In genomic region chr16:95600572-95601218, GRCm38 (mm10) we compare ENCODE assay signal across 15 mouse cellular contexts. TPM values are rescaled to one million over a fixed set of nuclear protein-coding genes. Genes with fewer than 3 reads are reported as not detected.
DNase-seq lines count a peak whose midpoint lies in the region; ATAC-seq and TF ChIP-seq lines count a peak whose summit lies in the region.
"Had no signal": no experiment of that assay in that cellular context is flagged by ENCODE, and none has a peak within 500 bp of the region (broad histone marks: within the 10 kb centered on the region; RNA-seq: fewer than 3 reads in every experiment).

No protein-coding gene starts in this region.

- DNase-seq in limb, embryonic 10.5 days (ENCODE audit: low spot score): no peak
- peak; percentile 31 for DNase-seq in embryonic facial prominence, embryonic 14.5 days (ENCODE audit: low spot score)
- DNase-seq in hindbrain, embryonic 14.5 days (ENCODE audit: low spot score): no peak
- DNase-seq in thymus, adult 2 months: no peak
- DNase-seq in adrenal gland, postnatal 25 days: no peak
- no peak for DNase-seq in adrenal gland, postnatal 36 days
- DNase-seq: cerebellum, postnatal 25 days; gastrocnemius, adult 2 months; lung, postnatal 4 days; thymus, postnatal 14 days had no signal

- WGBS in limb, embryonic 12.5 days: 73% methylated on average over 19 of the region's 19 CpGs
- WGBS in limb, embryonic 10.5 days: 87% methylated on average over 19 of the region's 19 CpGs
- 77% methylated on average over 17 of the region's 19 CpGs for WGBS in embryonic facial prominence, embryonic 14.5 days
- WGBS in hindbrain, embryonic 14.5 days: 45% methylated on average over 19 of the region's 19 CpGs
- 32% methylated on average over 19 of the region's 19 CpGs for WGBS in neural tube, embryonic 14.5 days
- WGBS in thymus, adult 2 months: 52% methylated on average over 19 of the region's 19 CpGs

- no peak overlapping the region for H3K4me2 ChIP-seq in limb, embryonic 12.5 days
- no peak overlapping the region for H3K4me2 ChIP-seq in embryonic facial prominence, embryonic 14.5 days (ENCODE audit: low read depth, low read length)
- peak overlapping the region; percentile 27 for H3K4me2 ChIP-seq in hindbrain, embryonic 14.5 days (replicated peaks)
- peak overlapping the region; percentile 23; the same call in 1 of the 2 replicates for H3K4me2 ChIP-seq in neural tube, embryonic 14.5 days (ENCODE audit: low read depth, low read length)
- H3K4me2 ChIP-seq: embryonic facial prominence, embryonic 15.5 days; kidney, embryonic 15.5 days had no signal

- no peaks in the 10 kb centered on the region for H3K9me3 ChIP-seq in limb, embryonic 12.5 days
- no peaks in the 10 kb centered on the region for H3K9me3 ChIP-seq in limb, embryonic 10.5 days (replicated peaks)
- no peaks in the 10 kb centered on the region for H3K9me3 ChIP-seq in embryonic facial prominence, embryonic 14.5 days (ENCODE audit: control insufficient read depth, low read length)
- no peaks in the 10 kb centered on the region for H3K9me3 ChIP-seq in hindbrain, embryonic 14.5 days (ENCODE audit: control insufficient read depth, low read length)
- H3K9me3 ChIP-seq in neural tube, embryonic 14.5 days (ENCODE audit: control insufficient read depth, low read length): no peaks in the 10 kb centered on the region
- H3K9me3 ChIP-seq: embryonic facial prominence, embryonic 15.5 days; kidney, embryonic 15.5 days had no signal

- TF ChIP-seq POLR2A in thymus, adult 2 months (IDR thresholded peaks at IDR 0.05; ENCODE audit: control insufficient read depth, extremely low read depth, insufficient read depth, low read length, poor library complexity): no peak

- H3K4me1 ChIP-seq in limb, embryonic 12.5 days (replicated peaks): peaks cover 36% of the 10 kb centered on the region
- peaks cover 32% of the 10 kb centered on the region for H3K4me1 ChIP-seq in limb, embryonic 10.5 days
- peaks cover 20% of the 10 kb centered on the region for H3K4me1 ChIP-seq in embryonic facial prominence, embryonic 14.5 days (ENCODE audit: control insufficient read depth, insufficient read depth, low read length)
- H3K4me1 ChIP-seq in hindbrain, embryonic 14.5 days (replicated peaks; ENCODE audit: control insufficient read depth, insufficient read depth, low read length): 0 out of 2 replicates have a peak, but pooled peaks cover 12% of the 10 kb centered on the region
- H3K4me1 ChIP-seq in neural tube, embryonic 14.5 days (ENCODE audit: control insufficient read depth, insufficient read depth, low read length): no peaks in the 10 kb centered on the region
- 0 out of 2 replicates have a peak, but pooled peaks cover 3% of the 10 kb centered on the region for H3K4me1 ChIP-seq in thymus, adult 2 months (replicated peaks; ENCODE audit: control insufficient read depth, insufficient read depth, low read length)

- H3K36me3 ChIP-seq in limb, embryonic 12.5 days: no peaks in the 10 kb centered on the region
- H3K36me3 ChIP-seq in limb, embryonic 10.5 days: no peaks in the 10 kb centered on the region
- H3K36me3 ChIP-seq in embryonic facial prominence, embryonic 14.5 days (ENCODE audit: control insufficient read depth, insufficient read depth, low read length): no peaks in the 10 kb centered on the region
- no peaks in the 10 kb centered on the region for H3K36me3 ChIP-seq in hindbrain, embryonic 14.5 days (replicated peaks; ENCODE audit: control insufficient read depth, insufficient read depth)
- no peaks in the 10 kb centered on the region for H3K36me3 ChIP-seq in neural tube, embryonic 14.5 days (ENCODE audit: control insufficient read depth, insufficient read depth, low read length)
- no peaks in the 10 kb centered on the region for H3K36me3 ChIP-seq in thymus, adult 2 months (ENCODE audit: control insufficient read depth, insufficient read depth, low read length)
- H3K36me3 ChIP-seq: embryonic facial prominence, embryonic 15.5 days; kidney, embryonic 15.5 days had no signal

- no peak for ATAC-seq in limb, embryonic 12.5 days (ENCODE audit: insufficient number of reproducible peaks, insufficient read depth, low FRiP score, low TSS enrichment, low read depth)
- ATAC-seq in embryonic facial prominence, embryonic 14.5 days (ENCODE audit: low read depth): 0 out of 2 replicates have a peak, but pooled peaks have one; percentile 20
- peak; percentile 22; the same call in 1 of the 2 replicates for ATAC-seq in hindbrain, embryonic 14.5 days (ENCODE audit: low FRiP score)
- peak; percentile 70; the same call in 1 of the 2 replicates for ATAC-seq in neural tube, embryonic 14.5 days (ENCODE audit: low read depth)

- H3K4me3 ChIP-seq in limb, embryonic 12.5 days (replicated peaks): no peak overlapping the region
- H3K4me3 ChIP-seq in limb, embryonic 10.5 days: no peak overlapping the region
- no peak overlapping the region for H3K4me3 ChIP-seq in embryonic facial prominence, embryonic 14.5 days (ENCODE audit: low read depth, low read length)
- peak overlapping the region; percentile 20 for H3K4me3 ChIP-seq in hindbrain, embryonic 14.5 days (replicated peaks; ENCODE audit: low read length)
- no peak overlapping the region for H3K4me3 ChIP-seq in neural tube, embryonic 14.5 days (ENCODE audit: low read depth, low read length)
- H3K4me3 ChIP-seq in thymus, adult 2 months (ENCODE audit: control insufficient read depth, insufficient read depth, low read length): no peak overlapping the region
- H3K4me3 ChIP-seq: embryonic facial prominence, embryonic 15.5 days; gastrocnemius, adult 2 months; kidney, embryonic 15.5 days; myocyte had no signal

- no peaks in the 10 kb centered on the region for H3K27me3 ChIP-seq in limb, embryonic 12.5 days
- no peaks in the 10 kb centered on the region for H3K27me3 ChIP-seq in limb, embryonic 10.5 days (ENCODE audit: low read depth, poor library complexity, severe bottlenecking)
- H3K27me3 ChIP-seq in embryonic facial prominence, embryonic 14.5 days (replicated peaks; ENCODE audit: control insufficient read depth, insufficient read depth, low read length): no peaks in the 10 kb centered on the region
- no peaks in the 10 kb centered on the region for H3K27me3 ChIP-seq in hindbrain, embryonic 14.5 days (ENCODE audit: control insufficient read depth, insufficient read depth, low read length)
- no peaks in the 10 kb centered on the region for H3K27me3 ChIP-seq in neural tube, embryonic 14.5 days (ENCODE audit: control insufficient read depth, insufficient read depth, low read length)
- H3K27me3 ChIP-seq in thymus, adult 2 months (ENCODE audit: control insufficient read depth, insufficient read depth, low read length): no peaks in the 10 kb centered on the region
- H3K27me3 ChIP-seq: kidney, embryonic 15.5 days had no signal

- no peak overlapping the region for H3K9ac ChIP-seq in limb, embryonic 12.5 days (replicated peaks)
- no peak overlapping the region for H3K9ac ChIP-seq in embryonic facial prominence, embryonic 14.5 days (ENCODE audit: low read depth, low read length)
- peak overlapping the region; percentile 16; the same call in 1 of the 2 replicates for H3K9ac ChIP-seq in hindbrain, embryonic 14.5 days
- no peak overlapping the region for H3K9ac ChIP-seq in neural tube, embryonic 14.5 days (replicated peaks; ENCODE audit: low read depth, low read length)
- H3K9ac ChIP-seq: embryonic facial prominence, embryonic 15.5 days; kidney, embryonic 15.5 days had no signal

- no peak for TF ChIP-seq CTCF in thymus, adult 2 months (IDR thresholded peaks at IDR 0.05; ENCODE audit: borderline replicate concordance, control insufficient read depth, extremely low read depth, insufficient read depth, low read length, poor library complexity)

- peak overlapping the region; percentile 31; the same call in 1 of the 2 replicates for H3K27ac ChIP-seq in limb, embryonic 12.5 days
- no peak overlapping the region for H3K27ac ChIP-seq in limb, embryonic 10.5 days
- no peak overlapping the region; the same call in 1 of the 2 replicates for H3K27ac ChIP-seq in embryonic facial prominence, embryonic 14.5 days (replicated peaks; ENCODE audit: low read depth, low read length)
- H3K27ac ChIP-seq in hindbrain, embryonic 14.5 days: peak overlapping the region; percentile 32; the same call in 1 of the 2 replicates
- H3K27ac ChIP-seq in neural tube, embryonic 14.5 days (ENCODE audit: low read depth, low read length): peak overlapping the region; percentile 22; the same call in 1 of the 2 replicates
- no peak overlapping the region for H3K27ac ChIP-seq in thymus, adult 2 months (ENCODE audit: control insufficient read depth, insufficient read depth, low read length)
- H3K27ac ChIP-seq: embryonic facial prominence, embryonic 15.5 days; gastrocnemius, adult 2 months; kidney, embryonic 15.5 days had no signal

RNA-seq across cellular contexts. Expression of gene Erg, which starts 14.3 kb away (rescaled TPM):
- 17.3 and 20.2 TPM in 2 replicates for polyA plus RNA-seq in limb, embryonic 12.5 days (2016; fragmentation: Nextera tagmentation; extraction: Ambion mirVana)
- 6.1 and 6.8 TPM in 2 replicates for polyA plus RNA-seq in limb, embryonic 10.5 days (2016; fragmentation: Nextera tagmentation; extraction: Ambion mirVana)
- polyA plus RNA-seq in embryonic facial prominence, embryonic 14.5 days (2014; fragmentation: Nextera tagmentation; extraction: Ambion mirVana): 8.4 and 9.1 TPM in 2 replicates
- polyA plus RNA-seq in hindbrain, embryonic 14.5 days (2014; fragmentation: Nextera tagmentation; extraction: Ambion mirVana): 0.98 and 1.7 TPM in 2 replicates
- 0.95 and 2.4 TPM in 2 replicates for polyA plus RNA-seq in neural tube, embryonic 14.5 days (2014; fragmentation: Nextera tagmentation; extraction: Ambion mirVana)
- 3.7 and 4.0 TPM in 2 replicates for polyA plus RNA-seq in thymus, adult 2 months (2012; rRNA removed)
- 15.8 and 24.3 TPM in 2 replicates for total RNA-seq in adrenal gland, postnatal 25 days (2021)
- total RNA-seq in adrenal gland, postnatal 36 days (2021): 10 to 100 TPM; 15.6 to 19.5 TPM

Comparison
In these comparisons a context has a peak if more than half of its experiments do, and no peak if none do; other contexts are left out.
1. H3K27ac ChIP-seq: peak in limb, embryonic 12.5 days (single experiment), hindbrain, embryonic 14.5 days (single experiment) and neural tube, embryonic 14.5 days (single experiment); none in limb, embryonic 10.5 days (single experiment), embryonic facial prominence, embryonic 14.5 days (single experiment) and thymus, adult 2 months (single experiment).
2. H3K4me2 ChIP-seq: peak in hindbrain, embryonic 14.5 days (single experiment) and neural tube, embryonic 14.5 days (single experiment); none in limb, embryonic 12.5 days (single experiment) and embryonic facial prominence, embryonic 14.5 days (single experiment).